Mouse (Mus musculus) lung, adult 2 months (tissue): ENCODE measurements at regions not wholly inside any gene's neighbourhood (a gene's known extent, or its start where the extent isn't known, plus 50 kb on each side); places are given as distances from the start of the nearest gene placed in this dataset.

Experiments used
- CTCF ChIP-seq: fragments of 200-500 bp; IDR thresholded peaks from 2 replicates; pipeline ENCODE4 v1.5.1; 2011; ENCODE audit warnings: mild to moderate bottlenecking, low read length, control low read depth; ENCODE audit not compliant: insufficient read depth
- POLR2A ChIP-seq: fragments of 200-500 bp; IDR thresholded peaks from 2 replicates; pipeline ENCODE4 v1.6.1; 2011; ENCODE audit warnings: low read depth, mild to moderate bottlenecking, control low read depth, low read length, borderline replicate concordance; ENCODE audit errors: extremely low read depth

DNA sequence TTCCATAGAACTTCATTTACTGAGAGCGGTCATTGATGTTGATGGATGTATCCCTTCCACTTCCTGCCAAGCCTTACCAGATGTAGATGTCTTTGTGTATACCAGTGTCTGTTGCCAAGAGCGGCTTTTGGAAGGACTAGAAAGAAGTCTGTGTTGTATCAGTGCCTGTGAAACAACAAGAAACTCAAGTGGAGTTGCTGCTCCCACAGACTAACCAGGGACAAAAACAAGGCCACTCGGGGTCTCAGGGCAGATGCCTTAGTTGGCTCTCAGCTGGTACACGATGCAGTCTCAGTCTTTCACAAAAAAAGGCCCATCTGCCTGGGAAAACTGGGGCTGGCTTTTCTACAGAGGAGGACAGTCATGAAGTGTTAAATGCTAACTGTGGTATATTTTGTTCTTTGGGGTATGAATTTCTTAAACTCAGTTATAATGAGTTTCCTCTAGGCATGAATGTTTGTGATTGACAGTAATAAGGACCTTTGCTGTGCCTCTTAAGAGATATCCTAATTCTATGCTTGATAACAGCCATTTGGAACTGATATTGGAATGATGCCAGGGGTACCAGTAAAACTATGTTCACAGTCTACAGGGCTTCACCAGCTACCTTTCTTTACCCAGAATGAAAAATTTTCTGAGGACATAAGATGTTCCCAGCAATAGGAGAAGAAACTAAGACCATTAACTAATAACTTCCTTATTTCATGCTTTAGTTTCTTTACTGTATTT is 75.6 kb upstream of the Csl start:
- TF ChIP-seq CTCF (no peak), POLR2A (no peak)
